Mouse (Mus musculus): ENCODE measurements around the gene Capza1.

DNA sequence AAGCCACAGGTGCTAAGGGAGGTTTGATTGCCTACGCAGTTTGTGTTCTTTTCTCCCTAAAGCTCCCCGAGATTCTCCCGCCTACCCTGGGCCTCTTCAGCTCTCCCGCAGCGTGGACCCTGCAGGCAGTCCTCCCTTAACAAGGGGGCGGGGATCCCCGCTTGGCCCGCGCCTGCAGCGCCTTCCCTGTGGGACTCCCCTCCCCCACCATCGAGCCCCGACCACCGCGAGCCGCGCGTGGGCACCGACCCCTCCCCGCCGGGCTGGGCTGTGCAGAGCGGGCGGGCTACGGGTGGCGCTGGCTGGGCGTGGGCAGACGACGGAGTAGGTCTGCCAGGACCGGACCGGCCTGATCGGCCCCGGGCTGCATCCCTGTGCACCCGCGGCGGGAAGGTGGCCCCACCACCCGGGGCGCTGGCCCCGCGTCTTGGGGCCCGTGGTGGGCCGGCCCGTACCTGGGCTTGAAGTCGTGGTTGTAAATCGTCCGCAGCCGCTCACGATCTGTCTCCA lies 46.8 kb downstream of the Capza1 start:
- TF ChIP-seq EP300 (IDR thresholded peaks at IDR 0.05; ENCODE audit: low read depth in 1 of 2, low read length in 2 of 2), result no peak
- TF ChIP-seq ZNF384 (IDR thresholded peaks at IDR 0.05; ENCODE audit: low read depth, low read length), result no peak
- TF ChIP-seq CTCF (IDR thresholded peaks at IDR 0.05 in 2 of 3, conservative IDR thresholded peaks at IDR 0.05 in 1 of 3; ENCODE audit: control insufficient read depth in 1 of 3, insufficient read depth in 1 of 3, low read depth in 2 of 3, low read length in 3 of 3, poor library complexity in 1 of 3, severe bottlenecking in 1 of 3), result no peak
- no peak; the same call in 1 of the 2 replicates for TF ChIP-seq SIN3A (IDR thresholded peaks at IDR 0.05; ENCODE audit: low read length)
- TF ChIP-seq RAD21 (IDR thresholded peaks at IDR 0.05; ENCODE audit: low read depth, low read length), result no peak
- TF ChIP-seq POLR2AphosphoS5 (IDR thresholded peaks at IDR 0.05; ENCODE audit: borderline replicate concordance, low read depth, low read length), result no peak
- no peak for TF ChIP-seq ETS1 (IDR thresholded peaks at IDR 0.05; ENCODE audit: low read depth, low read length)
- no peak; a peak in 1 of 4 replicates for TF ChIP-seq POLR2A (IDR thresholded peaks at IDR 0.05; ENCODE audit: control insufficient read depth in 1 of 2, insufficient read depth in 1 of 2, low read depth in 1 of 2, low read length in 2 of 2, poor library complexity in 1 of 2)
- TF ChIP-seq MAX (IDR thresholded peaks at IDR 0.05; ENCODE audit: low read length), result no peak
- no peak; the same call in 1 of the 2 replicates for TF ChIP-seq MXI1 (IDR thresholded peaks at IDR 0.05; ENCODE audit: low read depth, low read length)
- TF ChIP-seq ZMIZ1 (IDR thresholded peaks at IDR 0.05; ENCODE audit: low read depth, low read length), result no peak
- TF ChIP-seq KAT2A (conservative IDR thresholded peaks at IDR 0.05; ENCODE audit: low read depth, low read length), result no peak
- no peak for TF ChIP-seq BHLHE40 (IDR thresholded peaks at IDR 0.05; ENCODE audit: borderline replicate concordance, low read depth, low read length)

Measured in MEL (cell line).